Mouse (Mus musculus) forebrain, embryonic 13.5 days (tissue): ENCODE measurements around the gene Padi1. TPM values are rescaled to one million over a fixed set of nuclear protein-coding genes. Genes with fewer than 3 reads are reported as not detected.
A peak's percentile ranks its signal among the peaks of the same experiment; 100 is the strongest.

Experiments
- ATAC-seq: fragments of 200-750 bp; cut with Nextera tagmentation; 2 replicates; pipeline ENCODE4 v1.8.0; 2017
- H3K27ac ChIP-seq: fragments of 300-500 bp; sonication (generic); 2 replicates; pipeline ENCODE4 v1.5.1; 2015; ENCODE audit warnings: inconsistent platforms, mild to moderate bottlenecking, moderate library complexity
- H3K27me3 ChIP-seq: fragments of 300-500 bp; sonication (generic); 2 replicates; pipeline ENCODE4 v1.6.1; 2015; ENCODE audit warnings: mild to moderate bottlenecking, inconsistent platforms
- H3K36me3 ChIP-seq: fragments of 300-500 bp; sonication (generic); 2 replicates; pipeline ENCODE4 v1.6.1; 2015; ENCODE audit warnings: mild to moderate bottlenecking, inconsistent platforms; ENCODE audit not compliant: poor library complexity, severe bottlenecking
- H3K4me1 ChIP-seq: fragments of 300-500 bp; sonication (generic); 2 replicates; pipeline ENCODE4 v1.6.1; 2015; ENCODE audit warnings: inconsistent platforms
- H3K4me2 ChIP-seq: fragments of 300-500 bp; sonication (generic); 2 replicates; pipeline ENCODE4 v1.6.1; 2015; ENCODE audit warnings: inconsistent platforms, mild to moderate bottlenecking, moderate library complexity
- H3K4me3 ChIP-seq: fragments of 300-500 bp; sonication (generic); 2 replicates; pipeline ENCODE4 v1.5.1; 2015; ENCODE audit warnings: mild to moderate bottlenecking, inconsistent platforms
- H3K9ac ChIP-seq: fragments of 300-500 bp; sonication (generic); 2 replicates; pipeline ENCODE4 v1.6.1; 2015; ENCODE audit warnings: mild to moderate bottlenecking, inconsistent platforms
- H3K9me3 ChIP-seq: fragments of 300-500 bp; sonication (generic); replicated peaks from 2 replicates; pipeline ENCODE4 v1.6.1; 2016; ENCODE audit warnings: inconsistent platforms
- whole genome bisulfite sequencing: fragments of 180-500 bp; shearing (Covaris S2); methylation state at CpG from one replicate; pipeline ENCODE4 v1.1.7; 2015; 5-methylcytosine and 5-hydroxymethylcytosine counted together
- polyA plus RNA-seq: library from polyadenylated mRNA; unstranded; fragments of >200 nt; fragmentation: Nextera tagmentation; extraction: Ambion mirVana; gene quantifications from 2 replicates; pipeline ENCODE4 v1.2.1, GENCODE M21; 2015

The Padi1 gene
- polyA plus RNA-seq, 1 experiment from 2014 or later, result not detected

GRCm38 (mm10) chr4:140860125-140860766 lies 14.7 kb upstream of the Padi1 start:
- WGBS, result 55% methylated on average over 7 of the region's 7 CpGs
- no peak for ATAC-seq
- no peaks in the 10 kb centered on the region for H3K36me3 ChIP-seq
- H3K4me3 ChIP-seq, result no peak overlapping the region
- H3K27me3 ChIP-seq, result no peaks in the 10 kb centered on the region
- no peak overlapping the region for H3K27ac ChIP-seq
- no peak overlapping the region for H3K4me2 ChIP-seq
- H3K9me3 ChIP-seq, result no peaks in the 10 kb centered on the region
- H3K9ac ChIP-seq, result no peak overlapping the region
- H3K4me1 ChIP-seq, result no peaks in the 10 kb centered on the region

DNA sequence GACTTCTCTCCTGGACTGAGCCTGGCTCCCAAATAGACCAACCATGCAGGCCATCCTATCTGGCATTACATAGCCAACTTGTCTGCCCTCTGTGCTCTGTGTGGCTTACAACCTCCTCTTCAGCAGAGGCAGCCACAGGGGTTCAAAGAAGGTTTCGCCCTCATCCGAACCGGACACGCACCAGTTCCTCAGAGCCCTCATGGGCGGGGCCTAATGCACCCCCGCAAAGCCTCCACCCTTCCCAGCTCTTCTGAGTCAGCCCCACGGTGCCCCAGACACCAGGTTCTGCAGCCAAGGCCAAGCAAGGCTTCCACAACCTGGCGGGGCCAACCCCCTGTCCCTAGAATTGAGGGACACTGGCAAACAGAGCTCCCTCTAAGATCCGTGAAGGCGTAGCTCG lies 13.7 kb upstream of the Padi1 start:
- Histone ChIP-seq H3K4me1 (no peaks in the 10 kb centered on the region), H3K36me3 (no peaks in the 10 kb centered on the region), H3K9ac (no peak overlapping the region), H3K4me2 (no peak overlapping the region), H3K27me3 (no peaks in the 10 kb centered on the region), H3K27ac (no peak overlapping the region), H3K4me3 (no peak overlapping the region), H3K9me3 (no peaks in the 10 kb centered on the region)
- ATAC-seq, result no peak
- 83% methylated on average over 11 of the region's 11 CpGs for WGBS

GRCm38 (mm10) chr4:140857813-140858212 lies 12.2 kb upstream of the Padi1 start:
- no peak for ATAC-seq
- no peaks in the 10 kb centered on the region for H3K27me3 ChIP-seq
- no peak overlapping the region for H3K4me3 ChIP-seq
- H3K36me3 ChIP-seq, result no peaks in the 10 kb centered on the region
- H3K9me3 ChIP-seq, result no peaks in the 10 kb centered on the region
- no peak overlapping the region for H3K27ac ChIP-seq
- no peak overlapping the region for H3K9ac ChIP-seq
- H3K4me2 ChIP-seq, result no peak overlapping the region
- H3K4me1 ChIP-seq, result no peaks in the 10 kb centered on the region
- 82% methylated on average over 7 of the region's 7 CpGs for WGBS

DNA sequence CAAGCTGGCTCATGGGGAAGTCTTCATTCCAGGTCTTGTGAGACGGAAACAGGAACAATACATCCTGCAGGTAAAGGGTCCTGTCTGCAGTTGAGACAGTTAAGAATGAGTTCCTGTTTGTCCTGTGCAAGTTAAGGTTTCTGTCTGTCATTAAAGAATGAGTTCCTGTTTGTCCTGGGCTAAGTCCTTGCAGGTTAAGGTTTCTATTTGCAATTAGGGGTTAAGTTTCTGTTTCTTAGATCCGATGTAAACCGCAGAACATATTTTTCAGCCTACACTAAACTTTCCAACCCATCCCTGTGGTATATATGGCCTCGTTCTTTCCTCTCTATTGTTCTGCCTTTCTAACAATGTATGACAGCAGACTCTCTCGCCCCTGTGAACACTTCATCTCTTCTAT lies 11.5 kb upstream of the Padi1 start:
- Histone ChIP-seq H3K9ac (no peak overlapping the region), H3K36me3 (no peaks in the 10 kb centered on the region), H3K4me3 (no peak overlapping the region), H3K27me3 (no peaks in the 10 kb centered on the region), H3K4me2 (no peak overlapping the region), H3K27ac (no peak overlapping the region), H3K4me1 (no peaks in the 10 kb centered on the region), H3K9me3 (no peaks in the 10 kb centered on the region)
- 76% methylated on average over 5 of the region's 5 CpGs for WGBS
- ATAC-seq, result no peak

DNA sequence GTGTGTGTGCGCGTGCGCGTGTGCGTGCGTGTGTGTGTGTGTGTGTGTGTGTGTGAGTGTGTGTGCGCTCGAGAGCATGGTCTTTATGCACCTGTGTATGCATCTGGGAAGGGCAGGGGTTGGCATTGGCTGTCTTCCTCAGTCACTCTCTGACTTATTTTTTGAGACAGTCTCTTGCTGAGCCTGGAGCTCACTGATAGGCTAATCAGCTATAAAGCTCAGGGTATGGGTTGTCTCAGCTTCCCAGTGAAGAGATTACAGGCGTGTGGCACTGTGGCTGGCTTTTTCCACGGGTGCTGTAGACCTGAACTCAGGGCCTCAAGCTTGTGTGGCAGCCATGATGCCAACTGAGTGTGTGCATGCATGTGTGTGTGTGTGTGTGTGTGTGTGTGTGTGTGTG lies 9.6 kb upstream of the Padi1 start:
- Histone ChIP-seq H3K27ac (no peak overlapping the region), H3K4me1 (no peaks in the 10 kb centered on the region), H3K4me2 (no peak overlapping the region), H3K4me3 (no peak overlapping the region), H3K9me3 (no peaks in the 10 kb centered on the region), H3K27me3 (no peaks in the 10 kb centered on the region), H3K36me3 (no peaks in the 10 kb centered on the region), H3K9ac (no peak overlapping the region)
- 87% methylated on average over 10 of the region's 10 CpGs for WGBS
- no peak for ATAC-seq

DNA sequence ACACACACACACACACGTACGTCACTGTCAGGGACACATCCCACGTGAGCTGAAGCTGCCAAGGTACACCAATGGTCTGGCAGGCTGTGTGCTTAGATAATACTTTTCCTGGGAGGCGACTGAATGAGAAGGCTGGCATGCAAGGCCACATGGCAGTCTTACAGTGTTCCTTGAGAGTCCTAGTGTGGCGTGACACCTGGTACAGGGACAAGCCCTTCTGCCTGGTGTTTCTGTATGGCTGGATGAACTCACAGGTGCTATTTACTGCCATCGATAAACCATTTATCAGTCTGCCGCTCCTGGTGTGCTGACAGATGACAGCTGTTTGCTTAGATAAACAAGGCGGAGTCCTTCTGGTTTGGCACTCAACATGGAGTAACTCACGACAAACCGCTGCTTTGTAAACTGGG lies 8.9 kb upstream of the Padi1 start:
- no peak for ATAC-seq
- Histone ChIP-seq H3K4me2 (no peak overlapping the region), H3K27me3 (no peaks in the 10 kb centered on the region), H3K4me1 (no peaks in the 10 kb centered on the region), H3K9me3 (no peaks in the 10 kb centered on the region), H3K27ac (0 out of 2 replicates have a peak overlapping the region, but pooled peaks have one; percentile 20), H3K9ac (no peak overlapping the region), H3K36me3 (no peaks in the 10 kb centered on the region), H3K4me3 (no peak overlapping the region)
- 80% methylated on average over 10 of the region's 10 CpGs for WGBS

- Histone ChIP-seq H3K27ac (no peak overlapping the region; the same call in 1 of the 2 replicates), H3K9me3 (no peaks in the 10 kb centered on the region), H3K9ac (no peak overlapping the region), H3K4me3 (no peak overlapping the region), H3K36me3 (no peaks in the 10 kb centered on the region), H3K4me1 (no peaks in the 10 kb centered on the region), H3K27me3 (no peaks in the 10 kb centered on the region), H3K4me2 (no peak overlapping the region)
- 57% methylated on average over 8 of the region's 8 CpGs for WGBS
- ATAC-seq, result no peak
Measured at GRCm38 (mm10) chr4:140853626-140854025, 8.0 kb upstream of the Padi1 start.

GRCm38 (mm10) chr4:140849310-140849709 lies 3.7 kb upstream of the Padi1 start:
- WGBS, result 67% methylated on average over 11 of the region's 11 CpGs
- no peak for ATAC-seq

DNA sequence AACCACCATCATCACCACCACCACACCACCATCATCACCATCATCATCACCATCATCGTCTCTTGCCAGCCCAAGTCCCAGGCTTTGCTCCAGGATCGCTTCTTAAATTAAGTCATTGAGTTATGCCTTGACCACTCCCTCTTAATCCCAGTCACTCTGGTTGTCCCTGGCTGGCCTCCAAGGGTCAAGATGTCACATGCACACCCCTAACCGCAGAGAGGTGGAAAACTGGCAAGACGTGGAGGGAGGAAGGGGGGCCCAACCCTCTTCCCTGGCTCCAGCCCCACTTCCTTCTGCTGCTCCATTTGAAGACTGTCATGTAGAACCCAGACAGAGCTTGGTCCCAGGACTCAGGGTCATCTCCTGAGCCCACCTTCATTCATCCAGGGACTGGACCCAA lies 587 bp downstream of the Padi1 start:
- 78% methylated on average over 4 of the region's 4 CpGs for WGBS

More at GRCm38 (mm10) chr4:140849310-140849709, 3.7 kb upstream of the Padi1 start:
- Histone ChIP-seq H3K4me2 (no peak overlapping the region), H3K4me1 (peaks cover 8% of the 10 kb centered on the region), H3K4me3 (no peak overlapping the region), H3K36me3 (no peaks in the 10 kb centered on the region), H3K9ac (no peak overlapping the region), H3K9me3 (no peaks in the 10 kb centered on the region), H3K27me3 (no peaks in the 10 kb centered on the region), H3K27ac (no peak overlapping the region)

DNA sequence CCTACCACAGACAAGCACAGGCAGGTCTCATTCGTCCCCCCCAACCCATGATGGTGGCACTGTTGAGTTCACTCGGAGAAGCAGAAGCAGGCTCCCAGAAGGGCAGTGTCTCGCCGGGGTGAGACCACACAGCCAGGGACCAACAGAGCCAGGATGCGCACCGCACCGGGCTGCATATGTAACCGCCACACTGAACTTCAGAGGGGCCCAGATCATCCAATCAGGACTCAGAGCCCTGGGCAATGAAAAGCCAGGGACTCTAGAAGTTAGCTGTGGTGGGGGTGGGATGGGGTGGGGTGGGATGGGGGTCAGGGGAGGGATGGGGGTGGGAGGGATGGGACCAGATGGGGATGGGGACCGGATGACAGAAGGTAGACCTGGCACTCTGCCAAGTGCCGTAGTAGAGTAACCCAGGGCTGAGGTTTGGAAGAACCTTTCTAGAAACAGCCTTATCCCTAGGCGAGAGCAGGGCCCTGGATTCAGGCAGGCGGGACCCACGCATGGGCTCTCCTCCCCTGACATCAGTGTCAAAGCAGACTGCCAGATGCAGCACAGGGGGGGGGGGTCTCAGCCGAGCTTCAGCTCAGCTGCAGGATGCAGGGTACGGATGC lies 1.8 kb downstream of the Padi1 start:
- Histone ChIP-seq H3K9me3 (no peaks in the 10 kb centered on the region), H3K27me3 (no peaks in the 10 kb centered on the region), H3K36me3 (no peaks in the 10 kb centered on the region), H3K4me3 (no peak overlapping the region), H3K9ac (no peak overlapping the region), H3K4me2 (no peak overlapping the region), H3K4me1 (peaks cover 13% of the 10 kb centered on the region), H3K27ac (no peak overlapping the region)
- WGBS, result 62% methylated on average over 15 of the region's 15 CpGs
- no peak for ATAC-seq

More for the DNA sequence above, 587 bp downstream of the Padi1 start:
- no peaks in the 10 kb centered on the region for H3K9me3 ChIP-seq
- H3K4me2 ChIP-seq, result no peak overlapping the region
- H3K27me3 ChIP-seq, result no peaks in the 10 kb centered on the region
- peaks cover 13% of the 10 kb centered on the region for H3K4me1 ChIP-seq
- H3K4me3 ChIP-seq, result no peak overlapping the region
- no peak for ATAC-seq
- no peak overlapping the region for H3K9ac ChIP-seq
- H3K36me3 ChIP-seq, result no peaks in the 10 kb centered on the region
- H3K27ac ChIP-seq, result no peak overlapping the region

- no peak for ATAC-seq
- no peaks in the 10 kb centered on the region for H3K9me3 ChIP-seq
- H3K9ac ChIP-seq, result no peak overlapping the region
- no peaks in the 10 kb centered on the region for H3K27me3 ChIP-seq
- no peak overlapping the region for H3K27ac ChIP-seq
- H3K36me3 ChIP-seq, result no peaks in the 10 kb centered on the region
- WGBS, result 59% methylated on average over 1 of the region's 1 CpGs
- H3K4me1 ChIP-seq, result peaks cover 15% of the 10 kb centered on the region
- H3K4me2 ChIP-seq, result no peak overlapping the region
- no peak overlapping the region for H3K4me3 ChIP-seq
Measured at GRCm38 (mm10) chr4:140842909-140843308, 2.7 kb downstream of the Padi1 start.

GRCm38 (mm10) chr4:140837879-140838278 lies 7.7 kb downstream of the Padi1 start:
- no peak overlapping the region for H3K4me2 ChIP-seq
- no peak overlapping the region for H3K4me3 ChIP-seq
- no peak overlapping the region for H3K9ac ChIP-seq
- H3K36me3 ChIP-seq, result no peaks in the 10 kb centered on the region
- H3K27ac ChIP-seq, result no peak overlapping the region
- ATAC-seq, result no peak
- no peaks in the 10 kb centered on the region for H3K27me3 ChIP-seq
- no peaks in the 10 kb centered on the region for H3K9me3 ChIP-seq
- WGBS, result 21% methylated on average over 8 of the region's 8 CpGs
- peaks cover 36% of the 10 kb centered on the region for H3K4me1 ChIP-seq
